Mouse (Mus musculus) MEL (cell line): ENCODE data around the gene Afap1l2. TPM values are rescaled to one million over a fixed set of nuclear protein-coding genes. Genes with fewer than 3 reads are reported as not detected.
A peak's percentile ranks its signal among the peaks of the same experiment; 100 is the strongest.

Experiments used
- DNase-seq: peaks from one replicate; pipeline ENCODE4 v3.0.0; 2011; ENCODE audit warnings: low read depth, low spot score
- H3K27ac ChIP-seq: 2 replicates; pipeline ENCODE4 v1.5.1; 2012; ENCODE audit warnings: low read depth, mild to moderate bottlenecking, control low read depth, low read length, moderate library complexity; ENCODE audit not compliant: control insufficient read depth
- H3K27me3 ChIP-seq, 2 experiments: fragments of 150-350 bp in 1 of 2; sonication (generic) in 1 of 2; 2 replicates each; pipeline ENCODE4 v1.6.1; 2012; ENCODE audit warnings: low read length in 2 of 2, mild to moderate bottlenecking in 2 of 2, improper control_type of control experiment in 1 of 2, moderate library complexity in 1 of 2; ENCODE audit not compliant: insufficient read depth in 2 of 2, control insufficient read depth in 1 of 2
- H3K36me3 ChIP-seq, 2 experiments: 2 replicates each; pipeline ENCODE4 v1.6.1; 2012 to 2014; ENCODE audit warnings: low read length in 2 of 2, improper control_type of control experiment in 1 of 2, inconsistent platforms in 1 of 2, mild to moderate bottlenecking in 1 of 2; ENCODE audit not compliant: insufficient read depth in 2 of 2, control insufficient read depth in 1 of 2
- H3K4me1 ChIP-seq, 2 experiments: fragments of 150-350 bp in 1 of 2; sonication (generic) in 1 of 2; 2 replicates each; pipeline ENCODE4 v1.6.1; 2012; ENCODE audit warnings: low read length in 2 of 2, improper control_type of control experiment in 1 of 2, mild to moderate bottlenecking in 1 of 2; ENCODE audit not compliant: insufficient read depth in 2 of 2, control insufficient read depth in 1 of 2
- H3K4me3 ChIP-seq, 2 experiments: fragments of 150-350 bp in 1 of 2; sonication (generic) in 1 of 2; 2 replicates each; pipeline ENCODE4 v1.5.1; 2012; ENCODE audit warnings: low read depth in 2 of 2, low read length in 2 of 2, mild to moderate bottlenecking in 2 of 2, moderate library complexity in 2 of 2, control low read depth in 1 of 2, improper control_type of control experiment in 1 of 2; ENCODE audit not compliant: control insufficient read depth in 1 of 2, insufficient read depth in 1 of 2
- H3K79me2 ChIP-seq: 2 replicates; pipeline ENCODE4 v1.6.1; 2012; ENCODE audit warnings: mild to moderate bottlenecking, low read length, moderate library complexity; ENCODE audit not compliant: control insufficient read depth, poor library complexity, insufficient read depth
- H3K9ac ChIP-seq: 2 replicates; pipeline ENCODE4 v1.6.1; 2012; ENCODE audit warnings: low read depth, mild to moderate bottlenecking, control low read depth, low read length, moderate library complexity; ENCODE audit not compliant: control insufficient read depth, poor library complexity, severe bottlenecking
- H3K9me3 ChIP-seq: fragments of 150-350 bp; sonication (generic); replicated peaks from 2 replicates; pipeline ENCODE4 v1.6.1; 2012; ENCODE audit warnings: mild to moderate bottlenecking, low read length, improper control_type of control experiment, moderate library complexity; ENCODE audit not compliant: insufficient read depth
- BHLHE40 ChIP-seq: IDR thresholded peaks from 2 replicates; pipeline ENCODE4 v1.6.1; 2012; ENCODE audit warnings: low read depth, mild to moderate bottlenecking, inconsistent platforms, low read length, improper control_type of control experiment, borderline replicate concordance
- CHD1 ChIP-seq: IDR thresholded peaks from 2 replicates; pipeline ENCODE4 v1.6.1; 2012; ENCODE audit warnings: low read depth, mild to moderate bottlenecking, inconsistent platforms, low read length, improper control_type of control experiment
- CTCF ChIP-seq, 3 experiments: IDR thresholded peaks in 2 of 3; conservative IDR thresholded peaks in 1 of 3; 2 replicates each; pipeline ENCODE4 v1.5.1; 2011 to 2012; ENCODE audit warnings: low read length in 3 of 3, low read depth in 2 of 3, mild to moderate bottlenecking in 2 of 3, improper control_type of control experiment in 1 of 3, inconsistent platforms in 1 of 3, mixed read lengths in 1 of 3, moderate library complexity in 1 of 3; ENCODE audit not compliant: control insufficient read depth in 1 of 3, insufficient read depth in 1 of 3, poor library complexity in 1 of 3, severe bottlenecking in 1 of 3
- E2F4 ChIP-seq: IDR thresholded peaks from 2 replicates; pipeline ENCODE4 v1.6.1; 2011; ENCODE audit warnings: low read depth, low read length, improper control_type of control experiment, borderline replicate concordance
- ELF1 ChIP-seq: IDR thresholded peaks from 2 replicates; pipeline ENCODE4 v1.6.1; 2014; ENCODE audit warnings: low read depth, mild to moderate bottlenecking, inconsistent platforms, low read length, improper control_type of control experiment, moderate library complexity
- ETS1 ChIP-seq: IDR thresholded peaks from 2 replicates; pipeline ENCODE4 v1.6.1; 2012; ENCODE audit warnings: low read depth, mild to moderate bottlenecking, inconsistent platforms, low read length, improper control_type of control experiment, moderate library complexity
- HCFC1 ChIP-seq: IDR thresholded peaks from 2 replicates; pipeline ENCODE4 v1.6.1; 2012; ENCODE audit warnings: low read depth, mild to moderate bottlenecking, inconsistent platforms, low read length, improper control_type of control experiment, moderate library complexity
- JUND ChIP-seq: IDR thresholded peaks from 2 replicates; pipeline ENCODE4 v1.6.1; 2011; ENCODE audit warnings: low read depth, mild to moderate bottlenecking, improper control_type of control experiment, low read length
- MAFK ChIP-seq: IDR thresholded peaks from 2 replicates; pipeline ENCODE4 v1.6.1; 2011; ENCODE audit warnings: low read depth, mild to moderate bottlenecking, low read length, improper control_type of control experiment, borderline replicate concordance
- MAX ChIP-seq: IDR thresholded peaks from 2 replicates; pipeline ENCODE4 v1.6.1; 2011; ENCODE audit warnings: low read length, improper control_type of control experiment
- MAZ ChIP-seq: IDR thresholded peaks from 2 replicates; pipeline ENCODE4 v1.6.1; 2012; ENCODE audit warnings: low read depth, mild to moderate bottlenecking, inconsistent platforms, low read length, improper control_type of control experiment
- MYB ChIP-seq: IDR thresholded peaks from 2 replicates; pipeline ENCODE4 v1.6.1; 2011; ENCODE audit warnings: mild to moderate bottlenecking, low read depth, low read length, improper control_type of control experiment
- MYC ChIP-seq: IDR thresholded peaks from 2 replicates; pipeline ENCODE4 v1.6.1; 2011; ENCODE audit warnings: low read depth, mild to moderate bottlenecking, low read length, improper control_type of control experiment, moderate library complexity
- NRF1 ChIP-seq: IDR thresholded peaks from 2 replicates; pipeline ENCODE4 v1.6.1; 2014; ENCODE audit warnings: low read depth, mild to moderate bottlenecking, inconsistent platforms, low read length, improper control_type of control experiment, moderate library complexity; ENCODE audit not compliant: poor library complexity, insufficient read depth, severe bottlenecking
- POLR2A ChIP-seq, 2 experiments: IDR thresholded peaks; 2 replicates each; pipeline ENCODE4 v1.6.1; 2011 to 2012; ENCODE audit warnings: low read length in 2 of 2, mild to moderate bottlenecking in 2 of 2, control low read depth in 1 of 2, improper control_type of control experiment in 1 of 2, low read depth in 1 of 2, moderate library complexity in 1 of 2; ENCODE audit not compliant: control insufficient read depth in 1 of 2, insufficient read depth in 1 of 2, poor library complexity in 1 of 2
- POLR2AphosphoS5 ChIP-seq: IDR thresholded peaks from 2 replicates; pipeline ENCODE4 v1.6.1; 2012; ENCODE audit warnings: low read depth, borderline replicate concordance, mild to moderate bottlenecking, inconsistent platforms, low read length, moderate library complexity, mixed read lengths
- RAD21 ChIP-seq: IDR thresholded peaks from 2 replicates; pipeline ENCODE4 v1.6.1; 2011; ENCODE audit warnings: mild to moderate bottlenecking, low read depth, low read length, improper control_type of control experiment
- RCOR1 ChIP-seq: IDR thresholded peaks from 2 replicates; pipeline ENCODE4 v1.6.1; 2012; ENCODE audit warnings: low read depth, mild to moderate bottlenecking, inconsistent platforms, low read length, improper control_type of control experiment
- SIN3A ChIP-seq: IDR thresholded peaks from 2 replicates; pipeline ENCODE4 v1.6.1; 2012; ENCODE audit warnings: low read length, improper control_type of control experiment, inconsistent platforms
- SMC3 ChIP-seq: IDR thresholded peaks from 2 replicates; pipeline ENCODE4 v1.6.1; 2011; ENCODE audit warnings: low read depth, low read length, improper control_type of control experiment
- TAL1 ChIP-seq: IDR thresholded peaks from 2 replicates; pipeline ENCODE4 v1.6.1; 2012; ENCODE audit warnings: mild to moderate bottlenecking, inconsistent platforms, low read length, moderate library complexity, mixed read lengths
- TCF12 ChIP-seq: IDR thresholded peaks from 2 replicates; pipeline ENCODE4 v1.6.1; 2014; ENCODE audit warnings: low read depth, mild to moderate bottlenecking, inconsistent platforms, low read length, improper control_type of control experiment, moderate library complexity
- USF2 ChIP-seq, 2 experiments: IDR thresholded peaks; 2 replicates each; pipeline ENCODE4 v1.6.1; 2011 to 2012; ENCODE audit warnings: improper control_type of control experiment in 2 of 2, low read length in 2 of 2, borderline replicate concordance in 1 of 2, inconsistent platforms in 1 of 2, low read depth in 1 of 2, mild to moderate bottlenecking in 1 of 2; ENCODE audit not compliant: insufficient read depth in 1 of 2
- ZKSCAN1 ChIP-seq: IDR thresholded peaks from 2 replicates; pipeline ENCODE4 v1.6.1; 2012; ENCODE audit warnings: low read depth, mild to moderate bottlenecking, inconsistent platforms, low read length, improper control_type of control experiment, moderate library complexity
- ZMIZ1 ChIP-seq: IDR thresholded peaks from 2 replicates; pipeline ENCODE4 v1.6.1; 2012; ENCODE audit warnings: low read depth, mild to moderate bottlenecking, inconsistent platforms, low read length, improper control_type of control experiment, moderate library complexity
- polyA plus RNA-seq, 2 experiments: library from polyadenylated mRNA; stranded (reverse) in 1 of 2; unstranded in 1 of 2; fragments of >175 nt in 1 of 2; fragments of >200 nt in 1 of 2; gene quantifications; 2 replicates each; pipeline versions ENCODE4 v1.2.1 to v1.2.4; 2012; ENCODE audit warnings: low replicate concordance in 2 of 2, low read depth in 1 of 2; ENCODE audit not compliant: insufficient read length in 2 of 2, insufficient read depth in 1 of 2, missing spikeins in 1 of 2
- total RNA-seq: library from RNA; depleted of rRNA; stranded (reverse); fragments of 300-350 nt; gene quantifications from 2 replicates; pipeline ENCODE4 v1.2.3, GENCODE M21; 2012

Afap1l2 gene
- total and polyA plus RNA-seq, 3 experiments: not detected

DNA sequence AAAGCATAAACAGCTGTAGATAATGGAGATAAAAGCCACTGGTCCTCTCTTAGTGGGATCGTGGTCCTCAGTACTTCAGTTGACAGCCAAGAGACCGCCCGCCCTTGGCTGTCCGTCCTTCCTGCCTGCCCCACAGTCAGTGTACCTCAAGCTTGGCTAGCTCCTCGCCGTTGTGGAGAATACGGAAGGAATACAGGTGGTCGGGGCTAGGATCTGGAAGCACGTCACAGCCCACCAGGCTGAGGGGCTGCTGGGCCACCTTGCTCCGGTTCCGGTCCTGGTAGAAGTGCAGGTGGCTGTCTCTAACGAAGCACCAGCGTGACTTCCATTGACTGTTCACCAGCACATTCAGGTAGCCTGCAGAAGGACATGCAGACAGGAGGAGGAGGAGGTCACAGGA is 87.8 kb downstream of the Afap1l2 start:
- H3K36me3 ChIP-seq: no peaks in the 10 kb centered on the region
- no peak overlapping the region for H3K4me3 ChIP-seq
- no peak overlapping the region for H3K27ac ChIP-seq
- H3K27me3 ChIP-seq: no peaks in the 10 kb centered on the region
- no peaks in the 10 kb centered on the region for H3K79me2 ChIP-seq
- DNase-seq: no peak
- no peak overlapping the region for H3K9ac ChIP-seq
- H3K4me1 ChIP-seq: no peaks in the 10 kb centered on the region
- TF ChIP-seq SMC3 (no peak), MAX (no peak), POLR2A (IDR thresholded peaks at IDR 0.05; ENCODE audit: control insufficient read depth in 1 of 2, insufficient read depth in 1 of 2, low read depth in 1 of 2, low read length in 2 of 2, poor library complexity in 1 of 2) (no peak), ETS1 (no peak), NRF1 (no peak), ELF1 (no peak), TAL1 (no peak), USF2 (IDR thresholded peaks at IDR 0.05; ENCODE audit: borderline replicate concordance in 1 of 2, insufficient read depth in 1 of 2, low read depth in 1 of 2, low read length in 2 of 2) (no peak), MAZ (no peak)
- no peaks in the 10 kb centered on the region for H3K9me3 ChIP-seq

DNA sequence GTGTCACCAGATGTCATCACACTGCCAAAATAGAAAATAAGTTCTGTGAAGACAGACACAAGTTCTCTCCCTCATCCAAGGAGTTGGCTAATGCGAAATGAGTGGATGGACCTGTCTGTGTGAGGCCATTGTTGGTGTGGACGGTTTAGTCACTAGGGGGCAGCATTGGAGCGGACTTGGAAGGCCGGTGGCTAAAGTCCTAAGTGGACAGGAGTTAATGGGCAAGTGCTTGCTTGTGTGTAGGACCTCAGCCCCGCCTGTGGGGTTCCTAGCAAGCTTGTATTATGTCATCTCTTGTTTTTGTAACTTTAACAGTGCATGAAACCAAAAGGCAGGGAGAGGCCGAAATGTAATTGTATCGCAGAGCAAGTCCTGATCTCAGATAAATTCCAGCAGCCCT is 88.4 kb downstream of the Afap1l2 start:
- Histone ChIP-seq H3K79me2 (no peaks in the 10 kb centered on the region), H3K4me3 (no peak overlapping the region), H3K36me3 (no peaks in the 10 kb centered on the region), H3K9ac (no peak overlapping the region), H3K9me3 (no peaks in the 10 kb centered on the region), H3K27ac (no peak overlapping the region), H3K4me1 (no peaks in the 10 kb centered on the region), H3K27me3 (no peaks in the 10 kb centered on the region)
- DNase-seq: peak; percentile 13
- TF ChIP-seq MYB: no peak
- no peak for TF ChIP-seq ZKSCAN1
- TF ChIP-seq USF2 (IDR thresholded peaks at IDR 0.05; ENCODE audit: borderline replicate concordance in 1 of 2, insufficient read depth in 1 of 2, low read depth in 1 of 2, low read length in 2 of 2): no peak
- no peak for TF ChIP-seq CHD1
- peak; percentile 52 to 76 (median 60) for TF ChIP-seq CTCF (IDR thresholded peaks at IDR 0.05 in 2 of 3, conservative IDR thresholded peaks at IDR 0.05 in 1 of 3; ENCODE audit: control insufficient read depth in 1 of 3, insufficient read depth in 1 of 3, low read depth in 2 of 3, low read length in 3 of 3, poor library complexity in 1 of 3, severe bottlenecking in 1 of 3)
- TF ChIP-seq MAX: no peak
- TF ChIP-seq HCFC1: no peak
- no peak for TF ChIP-seq TCF12
- TF ChIP-seq SMC3: peak; percentile 33
- no peak for TF ChIP-seq NRF1
- TF ChIP-seq POLR2AphosphoS5: no peak
- TF ChIP-seq ZMIZ1: no peak
- TF ChIP-seq MAZ: no peak
- TF ChIP-seq E2F4: no peak
- TF ChIP-seq MYC: no peak
- TF ChIP-seq RCOR1: no peak
- no peak for TF ChIP-seq JUND
- no peak for TF ChIP-seq ELF1
- TF ChIP-seq MAFK: no peak
- TF ChIP-seq BHLHE40: no peak
- peak; percentile 44 for TF ChIP-seq RAD21
- no peak for TF ChIP-seq POLR2A (IDR thresholded peaks at IDR 0.05; ENCODE audit: control insufficient read depth in 1 of 2, insufficient read depth in 1 of 2, low read depth in 1 of 2, low read length in 2 of 2, poor library complexity in 1 of 2)
- TF ChIP-seq SIN3A: no peak
